Mouse (Mus musculus): ENCODE measurements around the gene Mapkapk3. TPM values are rescaled to one million over a fixed set of nuclear protein-coding genes. Genes with fewer than 3 reads are reported as not detected.

The Mapkapk3 gene
- total RNA-seq, 2 experiments from 2014 or later = 28.2 to 31.2 TPM

GRCm38 (mm10) chr9:107272284-107272683, 17.4 kb downstream of the Mapkapk3 start:
- intact Hi-C loops (cut with DNase I) = no loop called here
- no peak for DNase-seq

- no peak for DNase-seq
- intact Hi-C loops (cut with DNase I) = no loop called here
Observed at GRCm38 (mm10) chr9:107271177-107271938, 18.3 kb downstream of the Mapkapk3 start.

GRCm38 (mm10) chr9:107269772-107270171, 19.9 kb downstream of the Mapkapk3 start:
- intact Hi-C loops (cut with DNase I) = no loop called here
- DNase-seq = no peak

DNA sequence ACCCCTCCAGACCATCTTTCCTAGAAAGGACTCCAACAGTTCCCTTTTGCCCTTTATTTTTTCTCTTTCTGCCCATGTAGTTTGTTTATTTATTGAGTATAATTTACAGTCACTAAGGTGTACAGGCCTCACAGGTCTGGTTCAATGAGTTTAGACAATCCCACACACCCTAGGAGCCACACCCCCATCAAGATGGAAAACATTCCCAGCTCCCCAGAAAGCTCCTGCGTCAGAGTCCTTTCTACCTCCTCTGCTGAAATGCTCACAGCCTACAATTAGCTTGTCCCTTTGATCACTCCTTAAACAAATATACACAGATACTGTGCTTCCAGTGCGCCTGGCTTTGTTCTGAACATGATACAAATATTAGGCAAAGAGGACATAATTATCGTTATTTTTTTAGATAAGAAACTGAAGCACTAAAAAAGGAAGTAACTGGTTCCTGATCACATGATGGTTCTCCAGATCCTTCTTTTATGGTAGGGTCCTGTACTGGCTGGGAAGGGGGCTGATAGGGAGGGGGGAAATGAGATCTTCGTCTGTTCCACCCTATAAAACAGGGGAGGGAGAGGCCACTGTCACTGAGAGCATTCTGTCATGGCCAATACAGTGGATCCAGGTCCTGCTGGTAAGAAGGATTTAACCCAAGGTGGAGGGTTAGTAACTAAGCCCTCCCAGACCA, 21.8 kb downstream of the Mapkapk3 start:
- no peak for DNase-seq
- intact Hi-C loops (cut with DNase I) = no loop called here

- intact Hi-C loops (cut with DNase I) = no loop called here
- DNase-seq = no peak
Observed at GRCm38 (mm10) chr9:107267028-107267427, 22.6 kb downstream of the Mapkapk3 start.

DNA sequence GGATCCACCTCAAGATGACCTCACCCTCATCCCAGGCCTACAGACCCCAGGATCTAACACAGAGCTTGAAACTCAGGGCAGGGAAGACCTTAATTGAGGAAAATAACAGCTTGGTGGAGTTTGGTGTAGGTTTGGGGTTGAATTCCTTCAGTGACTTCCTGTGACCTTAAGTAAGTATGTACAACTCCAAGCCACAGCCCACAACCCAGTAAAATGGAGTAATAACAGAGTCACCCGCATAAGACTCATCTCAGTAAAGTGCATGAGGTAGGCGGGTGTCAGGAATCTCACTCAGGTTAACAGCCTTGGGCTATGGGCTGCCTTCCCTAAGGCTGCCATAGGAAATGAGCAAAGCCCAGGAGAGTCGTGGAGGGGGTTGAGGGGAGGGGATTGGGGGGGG, 24.9 kb downstream of the Mapkapk3 start:
- no peak for DNase-seq
- intact Hi-C loops (cut with DNase I) = no loop called here

DNA sequence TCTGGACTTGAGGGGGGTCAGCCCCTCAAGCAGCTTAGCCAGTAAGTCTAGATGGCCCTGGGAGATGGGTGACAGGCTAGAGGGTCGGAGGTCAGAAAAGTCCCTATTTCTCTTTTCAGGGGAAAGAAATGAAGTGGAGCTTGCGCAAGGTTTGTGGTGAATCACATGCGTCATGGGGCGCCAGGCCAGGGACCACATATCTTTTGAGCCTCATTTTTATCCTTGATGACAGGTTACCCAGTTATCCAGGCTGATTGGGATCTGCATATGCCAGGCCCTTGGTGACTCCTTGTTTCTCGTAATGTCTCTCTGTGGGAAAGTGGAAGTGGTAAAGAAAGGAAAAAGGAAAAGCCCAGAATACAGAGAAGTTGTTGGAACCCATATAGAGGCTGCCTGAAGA, 25.8 kb downstream of the Mapkapk3 start:
- intact Hi-C loops (cut with DNase I) = no loop called here
- no peak for DNase-seq

DNA sequence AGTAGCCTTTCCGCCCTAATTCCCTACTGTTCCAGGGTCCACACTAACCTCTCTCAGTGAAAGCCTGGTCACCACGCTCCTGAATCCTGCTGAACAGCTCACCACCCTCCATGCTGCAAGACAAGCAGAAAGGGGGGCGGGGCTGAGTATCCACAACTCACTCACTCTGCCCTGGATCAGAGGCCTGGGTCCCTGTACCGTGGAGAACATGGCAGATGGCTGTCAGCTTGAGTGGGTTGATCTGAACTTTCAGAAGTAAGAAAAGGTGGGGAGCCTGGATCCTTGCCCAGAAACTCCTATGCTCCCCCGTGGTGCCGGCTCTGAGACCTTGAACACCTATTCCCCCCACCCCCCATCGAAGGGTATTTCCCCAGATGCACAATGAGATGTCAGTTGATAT, 27.3 kb downstream of the Mapkapk3 start:
- intact Hi-C loops (cut with DNase I) = no loop called here
- no peak for DNase-seq

- DNase-seq = no peak
- intact Hi-C loops (cut with DNase I) = no loop called here
Observed at GRCm38 (mm10) chr9:107261792-107262191, 27.9 kb downstream of the Mapkapk3 start.

DNA sequence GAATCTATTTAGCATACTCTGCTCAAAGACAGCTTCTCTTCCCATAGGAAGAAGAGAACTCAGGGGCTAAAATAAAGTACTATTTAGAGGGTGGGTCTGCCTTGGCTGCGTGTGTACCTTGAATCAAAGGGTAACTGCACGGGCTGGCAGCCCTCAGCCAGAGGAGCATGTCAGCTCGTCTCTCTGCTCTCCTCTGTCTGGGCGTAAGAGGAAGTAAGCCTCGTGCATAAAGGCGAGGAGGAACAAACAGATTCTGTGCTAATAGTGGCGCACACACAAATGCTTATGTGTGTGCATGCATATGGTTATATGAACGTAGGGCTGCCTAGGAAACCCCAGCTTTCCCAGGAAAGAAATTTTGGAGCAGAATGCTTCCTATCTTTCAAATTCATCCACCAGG, 28.8 kb downstream of the Mapkapk3 start:
- intact Hi-C loops (cut with DNase I) = no loop called here
- DNase-seq = no peak

GRCm38 (mm10) chr9:107260429-107260828, 29.2 kb downstream of the Mapkapk3 start:
- DNase-seq = no peak
- intact Hi-C loops (cut with DNase I) = no loop called here

DNA sequence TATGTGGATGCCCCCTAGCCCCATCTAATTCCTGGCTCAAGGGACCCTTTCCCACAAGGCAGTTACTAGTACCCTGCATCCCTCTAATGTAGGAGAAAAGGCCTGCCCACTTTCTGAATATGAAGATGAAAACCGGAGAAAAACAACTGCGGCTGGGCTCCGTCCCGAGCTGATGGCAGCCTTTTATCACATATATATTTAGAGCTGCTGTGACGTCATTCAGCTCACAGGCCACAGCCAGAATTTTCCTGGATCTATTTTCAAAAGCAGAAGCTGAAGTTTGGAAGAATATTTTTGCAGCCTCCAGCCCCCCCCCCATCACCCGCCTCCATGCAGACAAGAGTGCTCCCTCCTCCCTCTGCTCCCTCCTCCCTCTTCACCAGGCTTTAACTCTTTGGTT, 30.1 kb downstream of the Mapkapk3 start:
- no peak for DNase-seq
- intact Hi-C loops (cut with DNase I) = no loop called here

DNA sequence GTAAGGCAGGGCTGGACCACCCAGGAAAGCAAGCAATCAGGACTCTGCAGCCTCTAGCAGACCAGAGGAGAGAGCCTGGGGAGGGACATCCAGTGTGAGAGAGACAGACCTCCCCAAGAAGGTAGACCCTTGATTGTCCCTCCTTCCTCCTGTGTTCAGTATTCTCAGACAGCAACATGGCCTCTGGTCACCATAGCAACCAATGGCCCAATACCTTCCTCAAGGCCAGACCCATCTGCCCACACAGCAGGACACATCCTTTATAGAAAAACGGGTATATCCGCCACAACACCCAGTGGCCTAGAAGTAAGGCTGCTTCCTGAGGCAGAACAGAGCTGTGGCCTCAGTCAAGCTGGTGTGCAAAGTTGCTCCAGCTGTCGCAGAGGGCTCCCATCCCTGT, 34.1 kb downstream of the Mapkapk3 start:
- intact Hi-C loops (cut with DNase I) = no loop called here
- DNase-seq = no peak

- no peak for DNase-seq
- intact Hi-C loops (cut with DNase I) = no loop called here
Observed at GRCm38 (mm10) chr9:107254925-107255324, 34.8 kb downstream of the Mapkapk3 start.

DNA sequence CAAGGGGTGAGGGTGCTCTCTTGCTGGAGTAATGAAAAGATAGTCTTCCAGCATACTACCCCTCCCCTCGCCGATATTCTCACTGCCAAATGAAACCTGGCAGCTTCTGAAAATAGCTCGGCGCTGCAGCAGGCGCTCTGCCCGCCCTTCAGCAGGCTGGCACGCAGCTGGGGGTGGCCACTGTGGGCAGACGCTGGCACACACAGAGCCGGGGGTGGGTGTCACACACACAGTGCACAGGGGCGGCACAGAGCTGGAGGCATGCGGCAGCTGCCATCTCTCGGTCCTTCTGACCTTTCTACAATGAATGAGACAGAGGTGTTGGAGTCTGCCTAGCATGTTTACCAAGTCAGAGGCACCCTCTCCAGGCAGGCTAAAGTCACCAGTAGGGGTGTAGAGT, 35.2 kb downstream of the Mapkapk3 start:
- intact Hi-C loops (cut with DNase I) = no loop called here
- DNase-seq = peak; percentile 36 to 38

DNA sequence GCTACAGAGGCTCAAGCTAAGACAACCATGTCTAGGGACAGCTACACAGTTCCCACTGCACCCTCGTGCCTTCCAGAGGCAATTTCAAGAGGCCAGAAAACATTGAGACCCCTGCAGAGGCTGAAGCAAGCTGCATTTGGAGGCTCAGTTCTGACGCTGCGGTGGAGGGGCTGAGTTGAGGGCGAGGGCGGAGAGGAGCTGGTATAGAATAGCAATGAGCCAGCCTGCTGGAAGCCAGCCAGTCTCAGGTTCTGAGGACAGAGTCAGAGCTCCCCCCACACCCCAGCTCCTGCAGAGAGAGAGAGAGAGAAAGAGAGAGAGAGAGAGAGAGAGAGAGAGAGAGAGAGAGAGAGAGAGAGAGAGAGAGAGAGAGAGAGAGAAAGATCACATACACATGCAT, 37.5 kb downstream of the Mapkapk3 start:
- intact Hi-C loops (cut with DNase I) = no loop called here
- no peak for DNase-seq

GRCm38 (mm10) chr9:107250416-107251337, 39.0 kb downstream of the Mapkapk3 start:
- intact Hi-C loops (cut with DNase I) = no loop called here
- DNase-seq = no peak

GRCm38 (mm10) chr9:107249154-107249553, 40.5 kb downstream of the Mapkapk3 start:
- intact Hi-C loops (cut with DNase I) = loop anchor here (1.0 kb wide), 1 partner anchor 42 kb away; no protein-coding TSS in a partner anchor
- DNase-seq = no peak

DNA sequence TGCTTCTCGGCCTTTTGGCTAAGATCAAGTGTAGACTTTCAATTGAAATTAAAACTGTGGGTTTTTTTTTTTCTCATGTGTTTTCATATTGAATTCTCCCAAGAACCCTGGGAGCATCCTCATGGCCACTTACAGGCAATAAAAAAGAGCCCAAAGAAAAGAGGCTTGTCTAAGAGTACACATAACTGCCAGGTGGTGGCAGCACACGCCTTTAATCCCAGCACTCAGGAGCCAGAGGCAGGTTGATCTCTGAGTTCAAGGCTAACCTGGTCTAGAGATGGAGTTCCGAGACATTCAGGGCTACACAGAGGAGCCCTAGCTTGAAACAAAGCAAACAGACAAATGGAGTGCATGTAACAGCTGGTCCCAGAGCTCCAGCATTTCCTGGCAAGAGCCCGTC, 43.5 kb downstream of the Mapkapk3 start:
- intact Hi-C loops (cut with DNase I) = no loop called here

DNA sequence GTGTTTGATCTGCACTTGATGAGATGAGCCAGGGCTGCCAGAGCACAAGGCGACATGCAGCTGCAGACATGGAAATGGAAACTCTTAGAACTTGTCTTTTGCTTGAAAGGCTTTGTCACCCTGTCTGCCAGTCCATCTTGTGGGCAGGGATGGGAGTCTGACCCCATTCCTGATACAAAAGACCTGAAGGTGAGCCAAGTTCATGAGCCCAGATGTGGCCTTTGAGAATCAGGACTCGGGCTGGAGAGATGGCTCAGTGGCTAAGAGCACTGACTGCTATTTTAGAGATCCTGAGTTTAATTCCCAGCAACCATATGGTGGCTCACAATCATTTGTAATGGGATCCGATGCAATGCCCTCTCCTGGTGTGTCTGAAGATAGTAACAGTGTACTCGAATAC, 44.4 kb downstream of the Mapkapk3 start:
- intact Hi-C loops (cut with DNase I) = no loop called here
- no peak for DNase-seq

More for the DNA sequence above, 43.5 kb downstream of the Mapkapk3 start:
- no peak for DNase-seq

DNA sequence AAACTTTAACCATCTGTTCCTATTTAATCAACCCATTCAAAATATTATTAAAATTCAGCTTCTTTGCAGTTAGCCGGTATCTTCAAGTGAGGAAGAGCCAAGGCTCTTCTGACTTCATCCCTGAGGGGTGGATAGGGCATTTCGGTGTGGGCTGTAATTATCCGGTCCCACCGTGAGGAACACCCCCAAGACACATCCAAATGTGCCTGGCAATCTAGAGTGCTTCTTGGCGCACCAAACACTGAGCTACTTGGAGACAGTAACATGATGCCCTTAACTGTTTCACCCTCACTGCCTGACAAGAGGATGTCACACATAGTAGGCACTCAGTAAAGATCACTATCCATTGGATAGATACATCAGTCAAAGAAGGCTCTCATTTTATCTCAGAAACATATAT, 53.5 kb downstream of the Mapkapk3 start:
- no peak for DNase-seq
- intact Hi-C loops (cut with DNase I) = no loop called here

Data from gastrocnemius, postnatal 36 days (tissue).